Mouse (Mus musculus) myocyte (in vitro differentiated cells): ENCODE results near the gene Tbc1d20.

ENCODE experiments used
- CEBPB ChIP-seq: IDR thresholded peaks from 2 replicates; pipeline ENCODE4 v1.6.1; 2011; ENCODE audit warnings: mild to moderate bottlenecking, moderate library complexity; ENCODE audit not compliant: poor library complexity, insufficient read depth, severe bottlenecking
- E2F4 ChIP-seq: IDR thresholded peaks from one replicate; pipeline ENCODE4 v1.6.1; 2011; ENCODE audit warnings: mild to moderate bottlenecking, control low read depth, moderate library complexity; ENCODE audit not compliant: insufficient read depth
- MAX ChIP-seq: IDR thresholded peaks from one replicate; pipeline ENCODE4 v1.6.1; 2011; ENCODE audit warnings: low read depth, mild to moderate bottlenecking, control low read depth
- MYOD1 ChIP-seq, 3 experiments: IDR thresholded peaks; one replicate each; pipeline ENCODE4 v1.6.1; 2011; ENCODE audit warnings: control low read depth in 2 of 3, low read depth in 2 of 3, mild to moderate bottlenecking in 2 of 3, moderate library complexity in 1 of 3; ENCODE audit not compliant: insufficient read length in 2 of 3, control insufficient read depth in 1 of 3
- MYOG ChIP-seq, 3 experiments: IDR thresholded peaks; one replicate each; pipeline ENCODE4 v1.6.1; 2011; ENCODE audit warnings: control low read depth in 2 of 3, low read depth in 2 of 3, mild to moderate bottlenecking in 2 of 3; ENCODE audit not compliant: insufficient read length in 2 of 3, control insufficient read depth in 1 of 3, insufficient read depth in 1 of 3
- POLR2A ChIP-seq: IDR thresholded peaks from one replicate; pipeline ENCODE4 v1.6.1; 2011; ENCODE audit warnings: low read depth, mild to moderate bottlenecking, control low read depth, moderate library complexity; ENCODE audit not compliant: insufficient read length
- POLR2AphosphoS2 ChIP-seq: IDR thresholded peaks from one replicate; pipeline ENCODE4 v1.6.1; 2011; ENCODE audit warnings: low read depth, control low read depth; ENCODE audit not compliant: insufficient read length
- REST ChIP-seq: IDR thresholded peaks from one replicate; pipeline ENCODE4 v1.6.1; 2011; ENCODE audit warnings: mild to moderate bottlenecking, control low read depth, moderate library complexity; ENCODE audit not compliant: insufficient read depth, insufficient read length
- TCF12 ChIP-seq: IDR thresholded peaks from one replicate; pipeline ENCODE4 v1.6.1; 2011; ENCODE audit warnings: mild to moderate bottlenecking, control low read depth; ENCODE audit not compliant: poor library complexity, insufficient read depth, severe bottlenecking
- TCF3 ChIP-seq: IDR thresholded peaks from one replicate; pipeline ENCODE4 v1.6.1; 2011; ENCODE audit warnings: low read depth, control low read depth; ENCODE audit not compliant: insufficient read length
- USF1 ChIP-seq: IDR thresholded peaks from one replicate; pipeline ENCODE4 v1.6.1; 2011; ENCODE audit warnings: low read depth, mild to moderate bottlenecking, control low read depth, moderate library complexity

DNA sequence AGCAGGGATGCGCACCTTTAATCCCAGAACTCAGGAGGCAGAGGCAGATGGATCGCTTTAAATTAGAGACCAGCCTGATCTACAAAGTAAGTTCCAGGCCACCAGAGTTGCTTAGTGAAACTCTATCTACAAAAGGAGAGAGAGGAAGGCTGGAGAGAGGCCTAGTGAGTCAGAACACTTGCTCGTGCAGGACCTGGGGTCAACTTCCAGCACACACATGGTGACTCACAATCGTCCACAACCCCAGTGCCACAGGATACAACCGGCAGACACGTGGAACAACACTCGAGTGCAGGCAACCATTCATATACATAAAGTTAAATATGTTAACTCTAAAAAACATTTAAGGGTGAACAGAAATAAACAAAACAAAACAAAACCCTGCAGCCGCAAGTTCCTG, 33.0 kb downstream of the Tbc1d20 start:
- TF ChIP-seq POLR2A (no peak), E2F4 (no peak), MAX (no peak), TCF12 (no peak), USF1 (no peak), CEBPB (no peak), POLR2AphosphoS2 (no peak), MYOD1 (IDR thresholded peaks at IDR 0.05; ENCODE audit: control insufficient read depth in 1 of 3, insufficient read length in 2 of 3, low read depth in 2 of 3) (peak in 1 of 3 experiments; percentile 31), TCF3 (no peak), MYOG (IDR thresholded peaks at IDR 0.05; ENCODE audit: control insufficient read depth in 1 of 3, insufficient read depth in 1 of 3, insufficient read length in 2 of 3, low read depth in 2 of 3) (peak in 1 of 3 experiments; percentile 65), REST (no peak)
